Mouse (Mus musculus): ENCODE results near the gene Ppp4c. TPM values are rescaled to one million over a fixed set of nuclear protein-coding genes. Genes with fewer than 3 reads are reported as not detected.
A peak's percentile ranks its signal among the peaks of the same experiment; 100 is the strongest.

Gene Ppp4c
- polyA plus RNA-seq, 1 experiment from 2014 or later: 407 TPM

DNA sequence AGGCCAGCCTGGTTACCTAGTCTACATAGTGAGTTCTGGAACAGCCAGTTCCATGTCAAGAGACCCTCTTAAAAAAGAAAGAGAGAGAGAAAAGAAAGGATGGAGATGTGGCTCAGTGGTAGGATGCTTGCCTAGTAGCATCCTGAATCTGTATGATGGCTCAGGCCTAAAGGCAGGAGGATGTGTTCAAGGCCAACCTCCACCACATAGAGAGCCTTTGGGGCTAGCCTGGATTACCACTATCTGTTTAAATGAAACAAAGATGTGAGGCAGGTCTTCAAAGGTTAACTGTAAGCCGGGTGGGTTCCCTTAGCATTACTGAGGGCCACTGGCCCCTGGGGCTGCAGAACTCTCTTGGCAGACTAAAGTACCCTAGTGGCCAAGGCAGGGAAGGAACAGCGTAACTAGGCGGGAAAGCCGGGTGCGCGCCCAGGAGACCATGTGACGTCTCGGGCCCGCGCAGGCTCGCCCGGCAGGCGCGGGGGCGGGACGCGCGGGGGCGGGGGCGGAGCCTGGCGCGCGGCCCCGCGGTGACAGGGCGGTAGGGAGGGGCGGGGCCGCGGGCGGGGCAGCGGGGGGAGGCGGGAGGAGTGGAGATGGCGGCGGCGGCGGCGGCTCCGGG, 33.1 kb downstream of the Ppp4c start, which contains the start of gene Mapk3:
Mapk3 (plus strand) TSS at position 552 of the 622 bp plus-strand sequence.
- no peaks in the 10 kb centered on the region for H3K27me3 ChIP-seq (ENCODE audit: low read depth, poor library complexity, severe bottlenecking)
- peaks cover 48% of the 10 kb centered on the region for H3K4me1 ChIP-seq
- WGBS: under 1% methylated on average over 15 of the region's 38 CpGs

GRCm38 (mm10) chr7:126758539-126758938, 33.8 kb downstream of the Ppp4c start:
- Histone ChIP-seq H3K27me3 (ENCODE audit: low read depth, poor library complexity, severe bottlenecking) (no peaks in the 10 kb centered on the region), H3K4me3 (peak overlapping the region; percentile 80; the same call in 1 of the 2 replicates), H3K36me3 (peaks cover 23% of the 10 kb centered on the region), H3K27ac (replicated peaks) (peak overlapping the region; percentile 95), H3K9me3 (replicated peaks) (no peaks in the 10 kb centered on the region), H3K4me1 (peaks cover 48% of the 10 kb centered on the region)
- no peak for DNase-seq (ENCODE audit: low spot score)
- WGBS: 73% methylated on average over 7 of the region's 7 CpGs

More for the DNA sequence above, 33.1 kb downstream of the Ppp4c start, which contains the start of gene Mapk3:
- Histone ChIP-seq H3K4me3 (peak within 1 kb of the TSS; percentile 80), H3K36me3 (peaks cover 29% of the 10 kb centered on the region), H3K9me3 (replicated peaks) (no peaks in the 10 kb centered on the region), H3K27ac (replicated peaks) (peak within 1 kb of the TSS; percentile 95)
- DNase-seq (ENCODE audit: low spot score): peak; percentile 92

GRCm38 (mm10) chr7:126754866-126755265, 37.4 kb downstream of the Ppp4c start:
- H3K4me1 ChIP-seq: peaks cover 18% of the 10 kb centered on the region
- H3K27me3 ChIP-seq (ENCODE audit: low read depth, poor library complexity, severe bottlenecking): no peaks in the 10 kb centered on the region
- H3K9me3 ChIP-seq (replicated peaks): no peaks in the 10 kb centered on the region
- WGBS: 2% methylated on average over 9 of the region's 9 CpGs
- H3K4me3 ChIP-seq: 0 out of 2 replicates have a peak overlapping the region, but pooled peaks have one; percentile 12
- peak; percentile 81 for DNase-seq (ENCODE audit: low spot score)
- peak overlapping the region; percentile 76 for H3K27ac ChIP-seq (replicated peaks)
- H3K36me3 ChIP-seq: no peaks in the 10 kb centered on the region

DNA sequence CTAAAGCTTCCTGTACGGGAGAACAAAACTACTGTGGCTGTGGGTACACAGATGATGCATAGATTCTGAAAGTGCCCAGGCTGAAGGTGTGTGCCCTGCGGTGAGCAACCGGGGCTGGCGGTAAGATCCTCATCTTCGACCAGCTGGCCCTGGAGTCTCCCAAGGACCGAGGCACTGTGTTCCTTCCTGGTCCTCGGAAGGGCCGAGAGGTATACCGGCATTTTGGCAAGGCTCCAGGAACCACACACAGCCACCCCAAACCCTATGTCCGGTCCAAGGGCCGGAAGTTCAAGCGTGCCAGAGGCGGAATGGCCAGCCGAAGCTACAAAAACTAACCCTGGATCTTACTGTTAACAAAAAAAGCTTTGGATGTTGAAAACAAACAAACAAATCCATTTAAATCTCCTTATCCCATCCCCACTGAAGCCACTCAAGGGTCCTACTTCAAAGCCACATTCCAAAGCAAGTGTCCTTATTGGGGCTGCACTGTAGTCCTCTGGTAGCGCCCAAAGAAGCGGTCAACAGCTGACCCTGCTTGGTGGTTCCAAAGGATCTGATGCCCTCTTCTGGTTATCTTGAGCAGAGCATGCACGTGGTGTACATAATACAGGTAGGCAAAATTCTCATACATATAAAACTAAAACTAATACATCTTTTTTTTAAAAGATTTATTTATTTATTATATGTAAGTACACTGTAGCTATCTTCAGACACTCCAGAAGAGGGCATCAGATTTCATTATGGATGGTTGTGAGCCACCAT, 42.5 kb downstream of the Ppp4c start:
- H3K27me3 ChIP-seq (ENCODE audit: low read depth, poor library complexity, severe bottlenecking): no peaks in the 10 kb centered on the region
- peaks cover 9% of the 10 kb centered on the region; the same call in 1 of the 2 replicates for H3K4me1 ChIP-seq
- no peak for DNase-seq (ENCODE audit: low spot score)
- no peaks in the 10 kb centered on the region for H3K9me3 ChIP-seq (replicated peaks)
- H3K27ac ChIP-seq (replicated peaks): no peak overlapping the region
- H3K36me3 ChIP-seq: no peaks in the 10 kb centered on the region
- no peak overlapping the region for H3K4me3 ChIP-seq
- 95% methylated on average over 17 of the region's 17 CpGs for WGBS

- H3K4me3 ChIP-seq: no peak overlapping the region
- DNase-seq (ENCODE audit: low spot score): no peak
- 78% methylated on average over 7 of the region's 7 CpGs for WGBS
- no peak overlapping the region for H3K27ac ChIP-seq (replicated peaks)
- H3K9me3 ChIP-seq (replicated peaks): no peaks in the 10 kb centered on the region
- H3K4me1 ChIP-seq: peaks cover 4% of the 10 kb centered on the region; the same call in 1 of the 2 replicates
- no peaks in the 10 kb centered on the region for H3K36me3 ChIP-seq
- H3K27me3 ChIP-seq (ENCODE audit: low read depth, poor library complexity, severe bottlenecking): no peaks in the 10 kb centered on the region
Measured at GRCm38 (mm10) chr7:126748824-126749223, 43.5 kb downstream of the Ppp4c start.

- 55% methylated on average over 6 of the region's 6 CpGs for WGBS
- no peak overlapping the region for H3K4me3 ChIP-seq
- no peaks in the 10 kb centered on the region for H3K9me3 ChIP-seq (replicated peaks)
- H3K27me3 ChIP-seq (ENCODE audit: low read depth, poor library complexity, severe bottlenecking): no peaks in the 10 kb centered on the region
- H3K27ac ChIP-seq (replicated peaks): no peak overlapping the region; the same call in 1 of the 2 replicates
- H3K4me1 ChIP-seq: peaks cover 4% of the 10 kb centered on the region; the same call in 1 of the 2 replicates
- no peaks in the 10 kb centered on the region for H3K36me3 ChIP-seq
- no peak for DNase-seq (ENCODE audit: low spot score)
Measured at GRCm38 (mm10) chr7:126746798-126747197, 45.5 kb downstream of the Ppp4c start.

- Histone ChIP-seq H3K4me3 (no peak overlapping the region), H3K36me3 (no peaks in the 10 kb centered on the region), H3K27me3 (ENCODE audit: low read depth, poor library complexity, severe bottlenecking) (no peaks in the 10 kb centered on the region), H3K27ac (replicated peaks) (no peak overlapping the region), H3K4me1 (peaks cover 4% of the 10 kb centered on the region; the same call in 1 of the 2 replicates), H3K9me3 (replicated peaks) (no peaks in the 10 kb centered on the region)
- DNase-seq (ENCODE audit: low spot score): no peak
- 95% methylated on average over 12 of the region's 12 CpGs for WGBS
Measured at GRCm38 (mm10) chr7:126746066-126746465, 46.2 kb downstream of the Ppp4c start.

- peaks cover 7% of the 10 kb centered on the region; the same call in 1 of the 2 replicates for H3K4me1 ChIP-seq
- 91% methylated on average over 13 of the region's 13 CpGs for WGBS
- no peak overlapping the region for H3K27ac ChIP-seq (replicated peaks)
- H3K4me3 ChIP-seq: no peak overlapping the region
- H3K9me3 ChIP-seq (replicated peaks): no peaks in the 10 kb centered on the region
- DNase-seq (ENCODE audit: low spot score): no peak
- no peaks in the 10 kb centered on the region for H3K27me3 ChIP-seq (ENCODE audit: low read depth, poor library complexity, severe bottlenecking)
- H3K36me3 ChIP-seq: no peaks in the 10 kb centered on the region
Measured at GRCm38 (mm10) chr7:126741964-126742482, 50.3 kb downstream of the Ppp4c start.

- 88% methylated on average over 5 of the region's 5 CpGs for WGBS
Measured at GRCm38 (mm10) chr7:126741452-126741851, 50.8 kb downstream of the Ppp4c start.

GRCm38 (mm10) chr7:126740977-126741376, 51.3 kb downstream of the Ppp4c start:
- H3K27ac ChIP-seq (replicated peaks): no peak overlapping the region
- WGBS: 83% methylated on average over 5 of the region's 5 CpGs
- H3K27me3 ChIP-seq (ENCODE audit: low read depth, poor library complexity, severe bottlenecking): no peaks in the 10 kb centered on the region
- H3K4me3 ChIP-seq: no peak overlapping the region
- H3K4me1 ChIP-seq: 0 out of 2 replicates have a peak, but pooled peaks cover 3% of the 10 kb centered on the region
- H3K36me3 ChIP-seq: no peaks in the 10 kb centered on the region
- no peak for DNase-seq (ENCODE audit: low spot score)
- H3K9me3 ChIP-seq (replicated peaks): no peaks in the 10 kb centered on the region

More at GRCm38 (mm10) chr7:126741452-126741851, 50.8 kb downstream of the Ppp4c start:
- Histone ChIP-seq H3K9me3 (replicated peaks) (no peaks in the 10 kb centered on the region), H3K4me3 (no peak overlapping the region), H3K36me3 (no peaks in the 10 kb centered on the region), H3K27me3 (ENCODE audit: low read depth, poor library complexity, severe bottlenecking) (no peaks in the 10 kb centered on the region), H3K4me1 (0 out of 2 replicates have a peak, but pooled peaks cover 3% of the 10 kb centered on the region), H3K27ac (replicated peaks) (no peak overlapping the region)
- DNase-seq (ENCODE audit: low spot score): no peak

- no peak for DNase-seq (ENCODE audit: low spot score)
- no peaks in the 10 kb centered on the region for H3K36me3 ChIP-seq
- H3K27me3 ChIP-seq (ENCODE audit: low read depth, poor library complexity, severe bottlenecking): no peaks in the 10 kb centered on the region
- no peak overlapping the region for H3K4me3 ChIP-seq
- 0 out of 2 replicates have a peak, but pooled peaks cover 3% of the 10 kb centered on the region for H3K4me1 ChIP-seq
- WGBS: 82% methylated on average over 13 of the region's 13 CpGs
- H3K9me3 ChIP-seq (replicated peaks): no peaks in the 10 kb centered on the region
- H3K27ac ChIP-seq (replicated peaks): no peak overlapping the region
Measured at GRCm38 (mm10) chr7:126740132-126740735, 52.1 kb downstream of the Ppp4c start.

DNA sequence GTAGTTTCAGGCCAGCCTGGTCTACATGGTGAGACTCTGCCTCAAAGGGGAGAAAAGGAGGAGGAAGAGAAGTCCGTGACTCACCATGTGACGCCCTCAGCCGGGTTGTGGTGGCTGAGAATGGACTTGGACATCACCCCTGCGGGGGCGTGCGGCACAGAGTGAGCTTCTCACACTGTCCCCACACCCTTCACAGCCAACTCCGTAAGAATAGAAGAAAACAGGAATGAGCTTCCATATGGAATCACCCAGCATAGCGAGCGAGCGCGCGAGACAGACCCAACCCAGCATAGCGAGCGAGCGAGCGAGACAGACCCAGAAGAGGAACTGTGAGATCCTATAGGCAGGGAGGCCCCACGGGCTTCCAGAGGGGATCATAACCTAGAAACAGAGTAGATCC, 52.7 kb downstream of the Ppp4c start:
- H3K27ac ChIP-seq (replicated peaks): no peak overlapping the region; the same call in 1 of the 2 replicates
- no peak overlapping the region for H3K4me3 ChIP-seq
- WGBS: 86% methylated on average over 17 of the region's 17 CpGs
- 0 out of 2 replicates have a peak, but pooled peaks cover 3% of the 10 kb centered on the region for H3K4me1 ChIP-seq
- H3K9me3 ChIP-seq (replicated peaks): no peaks in the 10 kb centered on the region
- H3K36me3 ChIP-seq: no peaks in the 10 kb centered on the region
- DNase-seq (ENCODE audit: low spot score): no peak
- no peaks in the 10 kb centered on the region for H3K27me3 ChIP-seq (ENCODE audit: low read depth, poor library complexity, severe bottlenecking)

All from midbrain, embryonic 10.5 days (tissue).